Mouse (Mus musculus): ENCODE results near the gene Eif3c.

DNA sequence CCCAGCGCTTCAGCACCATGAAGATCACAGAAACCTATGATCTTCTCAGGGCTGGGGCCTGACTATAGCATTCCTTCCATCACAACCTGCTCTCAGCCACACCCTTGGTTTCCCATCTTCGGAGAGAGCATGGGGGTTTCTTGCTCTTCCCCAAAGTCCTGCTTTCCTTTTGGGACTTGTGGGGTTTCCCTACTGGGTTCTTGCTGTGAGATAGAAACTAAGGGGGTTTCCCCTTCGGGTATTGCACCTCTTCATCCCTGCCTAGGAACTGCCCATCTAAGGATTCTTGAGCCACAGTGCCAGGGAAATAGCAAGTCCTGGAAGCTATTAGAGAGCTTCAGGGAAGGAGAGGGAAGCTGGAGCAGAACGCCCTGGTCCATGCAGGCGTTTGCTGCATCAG, 29.7 kb upstream of the Eif3c start:
- TF ChIP-seq CTCF (IDR thresholded peaks at IDR 0.05; ENCODE audit: low read depth, low read length) (no peak), POLR2A (IDR thresholded peaks at IDR 0.05; ENCODE audit: extremely low read depth, insufficient read depth, low read length) (no peak)
